Mouse (Mus musculus) kidney, adult 2 months (tissue): Measurements from ENCODE around the gene Hectd4.

Source experiments
- CTCF ChIP-seq: fragments of 200-500 bp; conservative IDR thresholded peaks from 2 replicates; pipeline ENCODE4 v1.5.1; 2011; ENCODE audit warnings: low read depth, mild to moderate bottlenecking, control low read depth, low read length, moderate library complexity, mixed read lengths; ENCODE audit not compliant: insufficient read depth, insufficient read length
- POLR2A ChIP-seq: fragments of 200-500 bp; IDR thresholded peaks from one replicate; pipeline ENCODE4 v1.6.1; 2011; ENCODE audit warnings: low read depth, low read length, control low read depth

DNA sequence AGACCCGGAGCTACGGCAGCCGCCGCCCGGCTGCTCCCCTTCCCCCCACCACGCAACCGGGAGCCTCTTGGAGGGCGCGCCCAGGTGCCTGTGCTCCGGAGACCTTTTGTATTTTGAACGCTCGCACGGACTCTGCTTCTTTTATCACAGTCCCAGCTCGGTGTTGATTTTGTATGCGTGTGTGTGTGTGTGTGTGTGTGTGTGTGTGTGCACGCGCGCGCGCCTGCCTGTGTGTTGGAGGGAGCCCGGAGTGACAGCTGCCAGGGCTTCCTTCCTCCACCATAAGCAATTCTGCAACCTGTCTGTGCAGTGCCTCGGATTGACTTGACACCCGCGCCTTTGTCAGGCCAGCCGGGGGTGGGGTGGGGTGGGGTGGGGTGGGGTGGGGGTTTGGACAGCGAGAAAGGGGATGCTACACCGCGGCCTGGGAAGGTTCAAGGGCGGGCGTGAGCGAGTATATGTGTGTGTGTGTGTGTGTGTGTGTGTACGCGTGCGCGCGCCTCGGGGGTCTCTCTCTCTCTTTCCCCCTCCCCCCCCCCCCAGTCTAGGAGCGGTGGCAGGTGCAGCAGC is 798 bp downstream of the Hectd4 start:
- TF ChIP-seq POLR2A (no peak), CTCF (no peak)
